Mouse (Mus musculus): Measurements from ENCODE around the gene Skp2. TPM values are rescaled to one million over a fixed set of nuclear protein-coding genes. Genes with fewer than 3 reads are reported as not detected.
"Not testable (repeated sequence)": the region's sequence is repeated elsewhere in the genome, so short reads cannot be mapped to it uniquely, and the experiment has no call there.

The Skp2 gene
- polyA plus RNA-seq (2015; fragmentation: Nextera tagmentation; extraction: Ambion mirVana) = 76.2 and 76.9 TPM in 2 replicates

GRCm38 (mm10) chr15:9155325-9155724, at the start of gene Skp2:
Gene Skp2, minus strand, starts transcription at chr15:9155425.
- Histone ChIP-seq H3K36me3 (peaks cover 20% of the 10 kb centered on the region), H3K4me3 (no peak within 1 kb of the TSS), H3K27ac (no peak within 1 kb of the TSS), H3K9ac (no peak within 1 kb of the TSS), H3K4me2 (no peak within 1 kb of the TSS), H3K9me3 (no peaks in the 10 kb centered on the region), H3K4me1 (no peaks in the 10 kb centered on the region), H3K27me3 (no peaks in the 10 kb centered on the region)
- no peak for ATAC-seq (ENCODE audit: borderline replicate concordance, extremely low read depth, low FRiP score, low TSS enrichment)

- Histone ChIP-seq H3K9ac (no peak overlapping the region), H3K4me2 (no peak overlapping the region), H3K4me1 (no peaks in the 10 kb centered on the region), H3K27ac (no peak overlapping the region), H3K9me3 (no peaks in the 10 kb centered on the region), H3K4me3 (no peak overlapping the region), H3K36me3 (no peaks in the 10 kb centered on the region), H3K27me3 (no peaks in the 10 kb centered on the region)
- no peak for ATAC-seq (ENCODE audit: borderline replicate concordance, extremely low read depth, low FRiP score, low TSS enrichment)
- WGBS = 52% methylated on average over 6 of the region's 6 CpGs
Observed at GRCm38 (mm10) chr15:9198421-9198820, 43.2 kb upstream of the Skp2 start.

GRCm38 (mm10) chr15:9192685-9193084, 37.5 kb upstream of the Skp2 start:
- not testable (repeated sequence) for H3K4me1 ChIP-seq; H3K9me3 ChIP-seq; H3K27ac ChIP-seq; ATAC-seq (ENCODE audit: borderline replicate concordance, extremely low read depth, low FRiP score, low TSS enrichment); H3K27me3 ChIP-seq; H3K9ac ChIP-seq; H3K4me3 ChIP-seq; H3K4me2 ChIP-seq
- 0 out of 2 replicates have a peak, but pooled peaks cover 12% of the 10 kb centered on the region for H3K36me3 ChIP-seq

GRCm38 (mm10) chr15:9189796-9190195, 34.6 kb upstream of the Skp2 start:
- no peak for ATAC-seq (ENCODE audit: borderline replicate concordance, extremely low read depth, low FRiP score, low TSS enrichment)
- Histone ChIP-seq H3K9me3 (no peaks in the 10 kb centered on the region), H3K27me3 (no peaks in the 10 kb centered on the region), H3K4me1 (no peaks in the 10 kb centered on the region), H3K4me2 (no peak overlapping the region), H3K9ac (no peak overlapping the region), H3K36me3 (peaks cover 18% of the 10 kb centered on the region; the same call in 1 of the 2 replicates), H3K27ac (no peak overlapping the region), H3K4me3 (no peak overlapping the region)
- 88% methylated on average over 2 of the region's 2 CpGs for WGBS

- Histone ChIP-seq H3K27me3 (no peaks in the 10 kb centered on the region), H3K4me1 (no peaks in the 10 kb centered on the region), H3K27ac (no peak overlapping the region), H3K4me2 (no peak overlapping the region), H3K36me3 (peaks cover 16% of the 10 kb centered on the region; the same call in 1 of the 2 replicates), H3K9ac (no peak overlapping the region), H3K4me3 (no peak overlapping the region), H3K9me3 (no peaks in the 10 kb centered on the region)
- 82% methylated on average over 5 of the region's 5 CpGs for WGBS
- no peak for ATAC-seq (ENCODE audit: borderline replicate concordance, extremely low read depth, low FRiP score, low TSS enrichment)
Observed at GRCm38 (mm10) chr15:9183995-9184394, 28.8 kb upstream of the Skp2 start.

- H3K36me3 ChIP-seq = peaks cover 24% of the 10 kb centered on the region
Observed at GRCm38 (mm10) chr15:9177038-9177437, 21.8 kb upstream of the Skp2 start.

GRCm38 (mm10) chr15:9164125-9164524, 8.9 kb upstream of the Skp2 start:
- WGBS = 54% methylated on average over 6 of the region's 6 CpGs
- Histone ChIP-seq H3K9me3 (no peaks in the 10 kb centered on the region), H3K9ac (no peak overlapping the region)

More at GRCm38 (mm10) chr15:9177038-9177437, 21.8 kb upstream of the Skp2 start:
- Histone ChIP-seq H3K4me1 (no peaks in the 10 kb centered on the region), H3K9ac (no peak overlapping the region), H3K4me3 (no peak overlapping the region), H3K27me3 (no peaks in the 10 kb centered on the region), H3K4me2 (no peak overlapping the region), H3K27ac (no peak overlapping the region), H3K9me3 (no peaks in the 10 kb centered on the region)
- WGBS = 88% methylated on average over 3 of the region's 3 CpGs
- no peak for ATAC-seq (ENCODE audit: borderline replicate concordance, extremely low read depth, low FRiP score, low TSS enrichment)

GRCm38 (mm10) chr15:9162557-9163070, 7.4 kb upstream of the Skp2 start:
- Histone ChIP-seq H3K4me1 (no peaks in the 10 kb centered on the region), H3K36me3 (peaks cover 5% of the 10 kb centered on the region), H3K9me3 (no peaks in the 10 kb centered on the region), H3K4me3 (no peak overlapping the region), H3K27me3 (no peaks in the 10 kb centered on the region), H3K4me2 (no peak overlapping the region), H3K27ac (no peak overlapping the region), H3K9ac (no peak overlapping the region)
- WGBS = 75% methylated on average over 4 of the region's 4 CpGs
- no peak for ATAC-seq (ENCODE audit: borderline replicate concordance, extremely low read depth, low FRiP score, low TSS enrichment)

More at GRCm38 (mm10) chr15:9164125-9164524, 8.9 kb upstream of the Skp2 start:
- Histone ChIP-seq H3K27ac (no peak overlapping the region), H3K4me2 (no peak overlapping the region), H3K36me3 (peaks cover 11% of the 10 kb centered on the region; the same call in 1 of the 2 replicates), H3K4me3 (no peak overlapping the region), H3K4me1 (no peaks in the 10 kb centered on the region), H3K27me3 (no peaks in the 10 kb centered on the region)
- ATAC-seq (ENCODE audit: borderline replicate concordance, extremely low read depth, low FRiP score, low TSS enrichment) = no peak

- H3K36me3 ChIP-seq = peaks cover 20% of the 10 kb centered on the region; the same call in 1 of the 2 replicates
- 0% methylated on average over 37 of the region's 37 CpGs for WGBS
- H3K4me1 ChIP-seq = peaks cover 19% of the 10 kb centered on the region
- ATAC-seq (ENCODE audit: borderline replicate concordance, extremely low read depth, low FRiP score, low TSS enrichment) = peak; percentile 81
- H3K4me3 ChIP-seq = peak overlapping the region; percentile 98
- peak overlapping the region; percentile 82 for H3K4me2 ChIP-seq
- H3K9me3 ChIP-seq = no peaks in the 10 kb centered on the region
- H3K9ac ChIP-seq = peak overlapping the region; percentile 90
- peak overlapping the region; percentile 87 for H3K27ac ChIP-seq
- no peaks in the 10 kb centered on the region for H3K27me3 ChIP-seq
Observed at GRCm38 (mm10) chr15:9140684-9141171, 14.5 kb downstream of the Skp2 start.

GRCm38 (mm10) chr15:9140252-9140680, 15.0 kb downstream of the Skp2 start, which contains the start of gene Lmbrd2:
Gene Lmbrd2, plus strand, starts transcription at chr15:9140550.
- Histone ChIP-seq H3K36me3 (peaks cover 21% of the 10 kb centered on the region; the same call in 1 of the 2 replicates), H3K9me3 (no peaks in the 10 kb centered on the region), H3K27ac (peak within 1 kb of the TSS; percentile 87), H3K9ac (peak within 1 kb of the TSS; percentile 90), H3K4me2 (peak within 1 kb of the TSS; percentile 82), H3K4me1 (peaks cover 24% of the 10 kb centered on the region), H3K27me3 (no peaks in the 10 kb centered on the region), H3K4me3 (peak within 1 kb of the TSS; percentile 98)
- peak; percentile 99 for ATAC-seq (ENCODE audit: borderline replicate concordance, extremely low read depth, low FRiP score, low TSS enrichment)
- WGBS = under 1% methylated on average over 33 of the region's 34 CpGs

GRCm38 (mm10) chr15:9139447-9139846, 15.8 kb downstream of the Skp2 start:
- H3K36me3 ChIP-seq = peaks cover 21% of the 10 kb centered on the region; the same call in 1 of the 2 replicates
- peak overlapping the region; percentile 98 for H3K4me3 ChIP-seq
- H3K9ac ChIP-seq = peak overlapping the region; percentile 90
- H3K4me2 ChIP-seq = peak overlapping the region; percentile 82
- H3K9me3 ChIP-seq = no peaks in the 10 kb centered on the region
- no peak overlapping the region for H3K27ac ChIP-seq
- H3K27me3 ChIP-seq = no peaks in the 10 kb centered on the region
- 18% methylated on average over 10 of the region's 10 CpGs for WGBS
- H3K4me1 ChIP-seq = peaks cover 31% of the 10 kb centered on the region
- no peak for ATAC-seq (ENCODE audit: borderline replicate concordance, extremely low read depth, low FRiP score, low TSS enrichment)

GRCm38 (mm10) chr15:9134891-9135507, 20.2 kb downstream of the Skp2 start:
- Histone ChIP-seq H3K4me1 (peaks cover 44% of the 10 kb centered on the region), H3K27me3 (no peaks in the 10 kb centered on the region), H3K27ac (peak overlapping the region; percentile 83), H3K4me3 (no peak overlapping the region), H3K4me2 (peak overlapping the region; percentile 25; the same call in 1 of the 2 replicates), H3K9me3 (no peaks in the 10 kb centered on the region), H3K36me3 (peaks cover 42% of the 10 kb centered on the region), H3K9ac (no peak overlapping the region)
- 28% methylated on average over 6 of the region's 6 CpGs for WGBS
- ATAC-seq (ENCODE audit: borderline replicate concordance, extremely low read depth, low FRiP score, low TSS enrichment) = peak; percentile 73
